Mouse (Mus musculus) embryonic facial prominence, embryonic 11.5 days (tissue): Measurements from ENCODE around the gene Kdm4a. TPM values are rescaled to one million over a fixed set of nuclear protein-coding genes. Genes with fewer than 3 reads are reported as not detected.

ENCODE experiments used
- ATAC-seq: fragments of 200-750 bp; cut with Nextera tagmentation; replicated peaks from 2 replicates; pipeline ENCODE4 v1.8.0; 2017; ENCODE audit warnings: low read depth; ENCODE audit not compliant: insufficient number of reproducible peaks, low FRiP score, low TSS enrichment
- DNase-seq: peaks from one replicate; pipeline ENCODE4 v3.0.0-alpha.2; 2015; ENCODE audit warnings: low spot score
- H3K27ac ChIP-seq: fragments of 300-500 bp; sonication (generic); replicated peaks from 2 replicates; pipeline ENCODE4 v1.5.1; 2014; ENCODE audit warnings: mild to moderate bottlenecking, low read depth, low read length, control low read depth
- H3K27me3 ChIP-seq: fragments of 300-500 bp; sonication (generic); 2 replicates; pipeline ENCODE4 v1.6.1; 2014; ENCODE audit warnings: mild to moderate bottlenecking, low read length, moderate library complexity, mixed read lengths; ENCODE audit not compliant: control insufficient read depth, insufficient read depth
- H3K36me3 ChIP-seq: fragments of 300-500 bp; sonication (generic); replicated peaks from 2 replicates; pipeline ENCODE4 v1.6.1; 2014; ENCODE audit warnings: low read depth, mild to moderate bottlenecking, low read length, moderate library complexity, mixed read lengths; ENCODE audit not compliant: control insufficient read depth, insufficient read depth
- H3K4me1 ChIP-seq: fragments of 300-500 bp; sonication (generic); 2 replicates; pipeline ENCODE4 v1.6.1; 2014; ENCODE audit warnings: low read length, mixed read lengths; ENCODE audit not compliant: control insufficient read depth, insufficient read depth
- H3K4me2 ChIP-seq: fragments of 300-500 bp; sonication (generic); 2 replicates; pipeline ENCODE4 v1.6.1; 2014; ENCODE audit warnings: low read depth, mild to moderate bottlenecking, control low read depth, low read length, moderate library complexity
- H3K4me3 ChIP-seq: fragments of 300-500 bp; sonication (generic); 2 replicates; pipeline ENCODE4 v1.5.1; 2014; ENCODE audit warnings: low read depth, low read length, control low read depth
- H3K9ac ChIP-seq: fragments of 300-500 bp; sonication (generic); replicated peaks from 2 replicates; pipeline ENCODE4 v1.6.1; 2014; ENCODE audit warnings: mild to moderate bottlenecking, control low read depth, low read length
- H3K9me3 ChIP-seq: fragments of 300-500 bp; sonication (generic); replicated peaks from 2 replicates; pipeline ENCODE4 v1.6.1; 2016; ENCODE audit warnings: mild to moderate bottlenecking, low read length, inconsistent platforms, mixed read lengths; ENCODE audit not compliant: control insufficient read depth
- WGBS: fragments of 180-500 bp; shearing (Covaris S2); extraction: QIAGEN DNeasy Blood & Tissue Kit; methylation state at CpG from one replicate; pipeline ENCODE4 v1.1.7; 2014; 5-methylcytosine and 5-hydroxymethylcytosine counted together
- polyA plus RNA-seq: library from polyadenylated mRNA; unstranded; fragments of >200 nt; fragmentation: Nextera tagmentation; extraction: Ambion mirVana; gene quantifications from 2 replicates; pipeline ENCODE4 v1.2.1, GENCODE M21; 2014

Kdm4a gene
- polyA plus RNA-seq, 1 experiment from 2014 or later, result 53.2 TPM

DNA sequence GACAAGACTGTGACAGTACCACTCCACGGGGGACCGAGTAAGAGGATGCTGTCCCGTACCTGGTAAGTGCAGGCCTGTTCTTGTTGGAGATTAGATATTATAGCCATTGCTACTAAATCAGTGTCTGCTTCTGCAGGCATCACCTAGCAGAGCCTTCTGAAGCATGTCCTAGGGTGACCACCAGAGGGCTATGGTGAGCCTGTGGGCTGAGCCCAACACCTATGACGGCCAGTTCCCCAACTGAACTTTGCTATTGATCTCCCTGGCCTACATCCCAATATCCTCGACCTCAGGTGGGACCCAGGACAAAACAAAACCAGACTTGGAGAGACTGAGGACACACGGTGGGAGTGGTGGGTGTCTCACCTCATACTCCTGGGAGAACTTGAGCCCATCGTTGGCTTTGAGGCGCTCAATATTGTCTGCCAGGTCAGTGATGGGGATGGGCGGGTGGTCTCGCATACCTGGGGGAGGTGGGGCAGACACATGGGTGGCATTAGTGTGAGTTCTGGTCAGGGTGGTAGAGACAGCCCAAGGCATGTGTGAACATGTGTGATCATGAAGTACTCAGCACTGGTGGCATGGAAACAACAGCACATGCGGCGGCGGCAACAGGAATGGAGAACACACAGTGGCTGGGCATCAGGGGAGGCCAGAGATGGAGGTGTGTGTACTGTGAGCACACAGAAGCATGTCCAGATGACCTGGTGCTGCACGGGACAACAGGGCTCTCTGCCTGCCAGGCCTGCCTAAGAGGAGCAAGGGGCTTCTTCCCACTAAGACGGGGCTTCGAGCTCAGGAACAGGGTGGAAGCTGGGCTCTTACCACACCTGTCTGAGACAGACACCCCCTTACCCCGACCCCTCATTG is 37.1 kb upstream of the Kdm4a start:
- no peaks in the 10 kb centered on the region for H3K27me3 ChIP-seq
- no peak overlapping the region for H3K4me2 ChIP-seq
- 83% methylated on average over 17 of the region's 17 CpGs for WGBS
- no peak for ATAC-seq
- H3K9ac ChIP-seq, result no peak overlapping the region
- no peak overlapping the region for H3K27ac ChIP-seq
- no peaks in the 10 kb centered on the region for H3K9me3 ChIP-seq
- no peaks in the 10 kb centered on the region for H3K4me1 ChIP-seq
- peaks cover 14% of the 10 kb centered on the region for H3K36me3 ChIP-seq
- DNase-seq, result peak; percentile 69
- H3K4me3 ChIP-seq, result no peak overlapping the region

- H3K4me1 ChIP-seq, result no peaks in the 10 kb centered on the region
- H3K36me3 ChIP-seq, result peaks cover 8% of the 10 kb centered on the region
- DNase-seq, result no peak
Measured at GRCm38 (mm10) chr4:118214891-118215290, 35.0 kb upstream of the Kdm4a start.

DNA sequence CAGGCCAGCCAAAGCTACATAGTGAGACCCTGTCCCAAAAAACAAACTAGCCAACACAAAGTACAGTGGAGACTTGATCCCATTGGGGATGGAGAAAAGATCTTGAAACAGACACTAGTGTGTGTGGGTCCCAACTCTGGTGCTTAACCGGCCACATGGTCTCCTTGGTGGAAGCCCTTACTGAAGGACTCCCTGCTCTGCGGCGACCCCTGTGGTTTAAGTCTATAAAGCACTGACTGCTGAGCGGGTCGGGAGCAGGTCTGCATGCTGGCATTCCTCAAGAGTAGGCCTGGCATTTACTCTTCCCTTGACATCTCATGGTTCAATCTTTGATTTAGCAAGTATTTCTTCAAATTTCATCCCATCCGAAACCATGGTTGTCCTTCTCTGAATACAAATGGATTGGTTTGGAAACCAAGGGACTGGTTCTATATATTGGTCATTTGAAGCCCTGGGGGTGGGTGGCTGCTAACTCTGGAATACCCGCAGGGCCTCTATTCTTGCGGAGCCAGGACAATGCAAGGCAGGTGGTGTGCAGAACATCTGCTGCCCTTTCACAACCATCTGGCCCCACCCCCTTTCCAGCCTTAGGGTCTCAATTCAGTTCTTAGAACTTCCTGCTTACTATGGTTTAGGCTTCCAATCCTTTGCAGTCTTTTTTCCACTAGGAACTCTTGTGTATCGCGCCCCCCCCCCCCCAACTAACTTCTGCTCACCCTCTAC is 27.2 kb upstream of the Kdm4a start:
- WGBS, result 65% methylated on average over 10 of the region's 10 CpGs
- H3K9me3 ChIP-seq, result no peaks in the 10 kb centered on the region
- H3K27ac ChIP-seq, result no peak overlapping the region
- H3K4me2 ChIP-seq, result no peak overlapping the region
- DNase-seq (peak; percentile 12), ATAC-seq (peak; percentile 7; the same call in 1 of the 2 replicates)
- no peak overlapping the region for H3K9ac ChIP-seq
- peaks cover 7% of the 10 kb centered on the region for H3K36me3 ChIP-seq
- no peaks in the 10 kb centered on the region for H3K27me3 ChIP-seq
- H3K4me3 ChIP-seq, result no peak overlapping the region
- no peaks in the 10 kb centered on the region for H3K4me1 ChIP-seq

More at GRCm38 (mm10) chr4:118214891-118215290, 35.0 kb upstream of the Kdm4a start:
- Histone ChIP-seq H3K9me3 (no peaks in the 10 kb centered on the region), H3K27ac (no peak overlapping the region), H3K4me3 (no peak overlapping the region), H3K4me2 (no peak overlapping the region), H3K9ac (no peak overlapping the region), H3K27me3 (no peaks in the 10 kb centered on the region)
- ATAC-seq, result no peak
- WGBS, result 86% methylated on average over 1 of the region's 1 CpGs

DNA sequence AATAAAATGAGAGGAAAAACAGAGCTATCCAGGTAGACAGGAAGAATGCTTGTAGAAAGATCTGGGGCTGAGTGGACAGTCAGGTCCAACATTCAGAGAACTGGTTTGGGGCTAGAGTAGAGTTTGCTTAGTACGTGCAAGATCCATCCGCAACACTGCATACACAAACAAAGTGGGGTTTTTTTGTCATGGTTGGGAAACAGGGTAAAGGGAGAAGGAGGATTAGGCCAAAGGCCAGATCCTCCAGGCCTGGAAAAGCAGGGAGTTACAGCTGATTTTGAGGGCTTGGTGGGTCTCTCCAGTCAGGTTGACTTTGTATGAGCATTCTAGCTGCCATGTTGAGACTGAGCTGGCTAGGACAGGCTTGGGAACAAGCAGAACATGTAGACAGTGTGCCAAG is 26.1 kb upstream of the Kdm4a start:
- ATAC-seq (no peak), DNase-seq (no peak)
- 94% methylated on average over 2 of the region's 2 CpGs for WGBS
- Histone ChIP-seq H3K4me3 (no peak overlapping the region), H3K9me3 (no peaks in the 10 kb centered on the region), H3K27me3 (no peaks in the 10 kb centered on the region), H3K36me3 (peaks cover 7% of the 10 kb centered on the region; the same call in 1 of the 2 replicates), H3K4me1 (no peaks in the 10 kb centered on the region), H3K4me2 (no peak overlapping the region), H3K27ac (no peak overlapping the region), H3K9ac (no peak overlapping the region)

GRCm38 (mm10) chr4:118199093-118199492 is 19.2 kb upstream of the Kdm4a start:
- H3K4me2 ChIP-seq, result no peak overlapping the region
- H3K27ac ChIP-seq, result no peak overlapping the region
- WGBS, result 84% methylated on average over 2 of the region's 2 CpGs
- no peaks in the 10 kb centered on the region for H3K4me1 ChIP-seq
- H3K36me3 ChIP-seq, result no peaks in the 10 kb centered on the region
- no peak for DNase-seq
- H3K9ac ChIP-seq, result no peak overlapping the region
- no peak for ATAC-seq
- H3K9me3 ChIP-seq, result no peaks in the 10 kb centered on the region
- no peak overlapping the region for H3K4me3 ChIP-seq
- no peaks in the 10 kb centered on the region for H3K27me3 ChIP-seq

- H3K9ac ChIP-seq, result no peak overlapping the region
- 61% methylated on average over 3 of the region's 3 CpGs for WGBS
- no peak for ATAC-seq
- no peak overlapping the region for H3K27ac ChIP-seq
- no peak overlapping the region for H3K4me3 ChIP-seq
- H3K4me1 ChIP-seq, result no peaks in the 10 kb centered on the region
- H3K36me3 ChIP-seq, result no peaks in the 10 kb centered on the region
- no peaks in the 10 kb centered on the region for H3K27me3 ChIP-seq
- H3K9me3 ChIP-seq, result no peaks in the 10 kb centered on the region
- H3K4me2 ChIP-seq, result no peak overlapping the region
- DNase-seq, result peak; percentile 33
Measured at GRCm38 (mm10) chr4:118198606-118199005, 18.8 kb upstream of the Kdm4a start.

DNA sequence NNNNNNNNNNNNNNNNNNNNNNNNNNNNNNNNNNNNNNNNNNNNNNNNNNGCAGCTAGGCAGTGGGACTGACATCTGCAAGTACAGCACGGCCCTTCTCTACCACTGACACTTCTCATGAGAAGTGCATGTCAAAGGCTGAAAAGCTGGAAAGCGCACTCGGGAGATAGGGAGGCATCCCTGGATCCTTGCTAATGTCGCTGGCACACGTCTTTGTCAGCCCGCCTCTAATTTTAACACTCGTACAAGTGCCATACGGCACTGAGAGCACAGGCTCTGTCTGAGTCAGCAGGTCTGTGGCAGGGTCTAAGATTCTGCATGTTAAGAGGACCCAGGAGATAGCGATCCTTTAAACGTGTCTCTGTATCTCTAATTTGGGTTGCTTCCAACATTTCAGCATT is 16.3 kb upstream of the Kdm4a start:
- Histone ChIP-seq H3K27me3 (no peaks in the 10 kb centered on the region), H3K4me3 (no peak overlapping the region), H3K9me3 (no peaks in the 10 kb centered on the region), H3K4me1 (no peaks in the 10 kb centered on the region), H3K27ac (no peak overlapping the region), H3K36me3 (no peaks in the 10 kb centered on the region), H3K4me2 (no peak overlapping the region), H3K9ac (no peak overlapping the region)
- WGBS, result 86% methylated on average over 10 of the region's 10 CpGs
- ATAC-seq (no peak), DNase-seq (no peak)
